8 mouse cellular contexts compared by ENCODE assay signal in the genomic region with DNA sequence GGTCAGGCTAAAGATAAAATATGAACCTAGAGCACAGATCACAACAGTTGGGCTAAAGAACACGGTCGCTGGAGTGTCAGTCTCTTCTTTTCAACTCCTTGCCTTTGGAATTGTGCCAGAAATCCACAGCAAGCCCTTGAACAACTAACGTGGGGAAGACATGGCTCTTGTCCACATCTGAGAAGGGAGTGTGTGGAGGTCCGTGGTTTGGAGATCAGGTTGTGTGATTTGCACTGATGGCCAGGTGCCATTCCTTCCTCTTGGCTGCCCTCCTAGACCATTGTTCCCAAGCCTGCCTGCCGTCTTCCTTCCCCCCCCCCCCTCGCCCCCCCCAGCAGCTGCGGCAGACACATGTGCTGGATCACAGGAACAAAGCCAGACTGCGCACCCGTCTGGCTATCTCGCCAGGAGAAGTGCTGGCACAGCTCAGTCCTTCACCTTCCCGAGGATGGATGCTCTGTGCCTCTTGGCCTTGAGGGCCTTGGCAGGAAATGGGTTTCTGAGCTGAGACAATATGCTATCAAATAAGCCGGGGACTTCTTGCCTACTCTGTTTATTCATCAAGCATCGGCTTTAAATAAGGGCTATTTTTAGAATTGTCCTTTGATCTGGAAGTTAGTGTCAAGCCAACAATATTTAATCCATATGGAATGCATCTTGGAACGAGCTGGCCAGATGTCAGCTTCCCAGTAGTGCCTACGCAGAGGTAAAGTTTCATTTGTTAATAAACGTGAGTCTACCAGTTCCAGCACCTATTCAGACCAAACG.
A peak's percentile ranks its signal among the peaks of the same experiment; 100 is the strongest.
DNase-seq lines count a peak whose midpoint lies in the region; TF ChIP-seq lines count a peak whose summit lies in the region.

No protein-coding gene starts in this region.

- no peak overlapping the region for H3K4me3 ChIP-seq in MEL (ENCODE audit: control insufficient read depth in 1 of 2, insufficient read depth in 1 of 2, low read depth in 2 of 2, low read length in 2 of 2)

- TF ChIP-seq EP300 in MEL (IDR thresholded peaks at IDR 0.05; ENCODE audit: low read depth in 1 of 2, low read length in 2 of 2), result no peak

- H3K9me3 ChIP-seq in MEL (replicated peaks; ENCODE audit: insufficient read depth, low read length), result no peaks in the 10 kb centered on the region

- TF ChIP-seq RAD21 in MEL (IDR thresholded peaks at IDR 0.05; ENCODE audit: low read depth, low read length), result no peak

- TF ChIP-seq POLR2A in MEL (IDR thresholded peaks at IDR 0.05; ENCODE audit: control insufficient read depth in 1 of 2, insufficient read depth in 1 of 2, low read depth in 1 of 2, low read length in 2 of 2, poor library complexity in 1 of 2), result no peak

- DNase-seq in MEL (ENCODE audit: low read depth, low spot score), result peak; percentile 5
- DNase-seq in cerebellum, adult 8-10 months, result peak; percentile 65
- peak; percentile 69 to 82 for DNase-seq in heart, adult 18-20 months
- DNase-seq in kidney, adult 8-10 months, result peak; percentile 60 to 71
- DNase-seq in lung, postnatal 36 days, result peak; percentile 74
- DNase-seq in right cerebral cortex, postnatal 36 days (ENCODE audit: low spot score in 2 of 2), result no peak
- no peak for DNase-seq in thymus, postnatal 10 days (ENCODE audit: low spot score in 2 of 2)
- DNase-seq in urinary bladder, adult 18-20 months (ENCODE audit: low spot score in 2 of 2), result no peak

- no peaks in the 10 kb centered on the region for H3K27me3 ChIP-seq in MEL (ENCODE audit: control insufficient read depth in 1 of 2, insufficient read depth in 2 of 2, low read length in 2 of 2)

- no peaks in the 10 kb centered on the region for H3K36me3 ChIP-seq in MEL (ENCODE audit: control insufficient read depth in 1 of 2, insufficient read depth in 2 of 2, low read length in 2 of 2)

- TF ChIP-seq CTCF in MEL (IDR thresholded peaks at IDR 0.05 in 2 of 3, conservative IDR thresholded peaks at IDR 0.05 in 1 of 3; ENCODE audit: control insufficient read depth in 1 of 3, insufficient read depth in 1 of 3, low read depth in 2 of 3, low read length in 3 of 3, poor library complexity in 1 of 3, severe bottlenecking in 1 of 3), result no peak

- no peaks in the 10 kb centered on the region for H3K4me1 ChIP-seq in MEL (ENCODE audit: control insufficient read depth in 1 of 2, insufficient read depth in 2 of 2, low read length in 2 of 2)

- H3K27ac ChIP-seq in MEL (ENCODE audit: control insufficient read depth, low read depth, low read length), result no peak overlapping the region

- no peaks in the 10 kb centered on the region for H3K79me2 ChIP-seq in MEL (ENCODE audit: control insufficient read depth, insufficient read depth, low read length, poor library complexity)

- no peak overlapping the region for H3K9ac ChIP-seq in MEL (ENCODE audit: control insufficient read depth, low read depth, low read length, poor library complexity, severe bottlenecking)

TF ChIP-seq in MEL, 35 proteins besides CTCF, POLR2A, EP300 and RAD21:
- TF ChIP-seq HCFC1 (IDR thresholded peaks at IDR 0.05; ENCODE audit: low read depth, low read length) (no peak), ZKSCAN1 (IDR thresholded peaks at IDR 0.05; ENCODE audit: low read depth, low read length) (no peak), RCOR1 (IDR thresholded peaks at IDR 0.05; ENCODE audit: low read depth, low read length) (no peak), ETS1 (IDR thresholded peaks at IDR 0.05; ENCODE audit: low read depth, low read length) (no peak)

Comparison
In these comparisons a context has a peak if more than half of its experiments do, and no peak if none do; other contexts are left out.
1. DNase-seq: peak in MEL (single experiment), cerebellum, adult 8-10 months (single experiment), heart, adult 18-20 months (2 of 2), kidney, adult 8-10 months (2 of 2) and lung, postnatal 36 days (single experiment); none in right cerebral cortex, postnatal 36 days (0 of 2), thymus, postnatal 10 days (0 of 2) and urinary bladder, adult 18-20 months (0 of 2).